9 mouse cellular contexts compared by ENCODE assay signal in genomic region chr3:88237556-88238194, GRCm38 (mm10). TPM values are rescaled to one million over a fixed set of nuclear protein-coding genes. Genes with fewer than 3 reads are reported as not detected.
DNase-seq lines count a peak whose midpoint lies in the region; ATAC-seq and TF ChIP-seq lines count a peak whose summit lies in the region.
"Had no signal": no experiment of that assay in that cellular context is flagged by ENCODE, and none has a peak within 500 bp of the region (broad histone marks: within the 10 kb centered on the region; RNA-seq: fewer than 3 reads in every experiment).

No protein-coding gene starts in this region.

- dilution Hi-C loops in CH12.LX (cut with MboI; ENCODE audit: extremely low pct_ligation_motif_present, extremely low pct_unique_long_range_greater_than_20kb, low sequenced_read_pairs) = no loop called here

- ATAC-seq in megakaryocyte, adult 5-6 weeks (ENCODE audit: poor library complexity, severe bottlenecking) = peak; percentile 76
- no peak for ATAC-seq in stomach, embryonic 15.5 days (ENCODE audit: insufficient read depth, low FRiP score, low read depth)

- H3K27ac ChIP-seq in CH12.LX (ENCODE audit: insufficient read depth, low read depth) = no peak overlapping the region
- H3K27ac ChIP-seq in stomach, embryonic 15.5 days = no peak overlapping the region
- H3K27ac ChIP-seq: embryonic facial prominence, embryonic 12.5 days; limb, embryonic 12.5 days had no signal

- no peak for TF ChIP-seq EP300 in CH12.LX (IDR thresholded peaks at IDR 0.05; ENCODE audit: low read length)

- no peak overlapping the region for H3K4me2 ChIP-seq in CH12.LX (ENCODE audit: insufficient read depth, low read depth, poor library complexity, severe bottlenecking)
- H3K4me2 ChIP-seq in stomach, embryonic 15.5 days = peak overlapping the region; percentile 19; the same call in 1 of the 2 replicates
- H3K4me2 ChIP-seq: embryonic facial prominence, embryonic 12.5 days; limb, embryonic 12.5 days had no signal

- no peak for TF ChIP-seq POLR2A in CH12.LX (IDR thresholded peaks at IDR 0.05; ENCODE audit: low read depth, low read length)

- no peaks in the 10 kb centered on the region for H3K9me3 ChIP-seq in CH12.LX (replicated peaks; ENCODE audit: low read length)
- H3K9me3 ChIP-seq in stomach, embryonic 15.5 days = no peaks in the 10 kb centered on the region
- H3K9me3 ChIP-seq: embryonic facial prominence, embryonic 12.5 days; limb, embryonic 12.5 days had no signal

- no peak overlapping the region for H3K9ac ChIP-seq in CH12.LX (ENCODE audit: insufficient read depth, low read depth)
- H3K9ac ChIP-seq in stomach, embryonic 15.5 days = no peak overlapping the region
- H3K9ac ChIP-seq: embryonic facial prominence, embryonic 12.5 days; limb, embryonic 12.5 days had no signal

- TF ChIP-seq RAD21 in CH12.LX (IDR thresholded peaks at IDR 0.05; ENCODE audit: low read depth, low read length) = no peak; the same call in 1 of the 2 replicates

- H3K79me2 ChIP-seq in CH12.LX (replicated peaks; ENCODE audit: control insufficient read depth, extremely low read depth, insufficient read depth, poor library complexity, severe bottlenecking) = no peaks in the 10 kb centered on the region

- no peaks in the 10 kb centered on the region for H3K36me3 ChIP-seq in CH12.LX (replicated peaks in 1 of 2; ENCODE audit: control insufficient read depth in 1 of 2, insufficient read depth in 1 of 2, low read length in 1 of 2)
- no peaks in the 10 kb centered on the region for H3K36me3 ChIP-seq in stomach, embryonic 15.5 days
- H3K36me3 ChIP-seq: embryonic facial prominence, embryonic 12.5 days; limb, embryonic 12.5 days had no signal

- H3K4me3 ChIP-seq in CH12.LX (replicated peaks in 1 of 3; ENCODE audit: low read depth in 2 of 3, low read length in 2 of 3, poor library complexity in 1 of 3) = no peak overlapping the region
- H3K4me3 ChIP-seq in stomach, embryonic 15.5 days (replicated peaks) = no peak overlapping the region
- H3K4me3 ChIP-seq: embryonic facial prominence, embryonic 12.5 days; limb, embryonic 12.5 days had no signal

- TF ChIP-seq CTCF in CH12.LX (conservative IDR thresholded peaks at IDR 0.05 in 1 of 2, IDR thresholded peaks at IDR 0.05 in 1 of 2; ENCODE audit: low read depth in 2 of 2, low read length in 2 of 2) = peak; percentile 38 to 60

- in situ Hi-C loops in CH12.LX (cut with MboI; ENCODE audit: low pct_ligation_motif_present, low pct_unique_long_range_greater_than_20kb, low sequenced_read_pairs) = no loop called here

- DNase-seq in 416B (ENCODE audit: low read depth) (peak; percentile 59), CH12.LX (ENCODE audit: extremely low read depth) (peak; percentile 31)
- DNase-seq in cerebellum, postnatal 14 days = peak; percentile 76 to 81
- peak; percentile 68 for DNase-seq in induced T-regulatory cell, adult 2 months (ENCODE audit: low read depth)
- no peak for DNase-seq in layer of hippocampus, adult 18-20 months (ENCODE audit: low spot score in 2 of 2)

- H3K27me3 ChIP-seq in CH12.LX (replicated peaks) = peaks cover 59% of the 10 kb centered on the region
- H3K27me3 ChIP-seq in stomach, embryonic 15.5 days (replicated peaks) = peaks cover 62% of the 10 kb centered on the region

- 9% methylated on average over 10 of the region's 10 CpGs for WGBS in stomach, embryonic 15.5 days

- H3K4me1 ChIP-seq in CH12.LX (ENCODE audit: control insufficient read depth in 1 of 2, insufficient read depth in 2 of 2) = peaks cover 14 to 41% of the 10 kb centered on the region in 2 experiments
- H3K4me1 ChIP-seq in stomach, embryonic 15.5 days = 0 out of 2 replicates have a peak, but pooled peaks cover 4% of the 10 kb centered on the region
- H3K4me1 ChIP-seq: embryonic facial prominence, embryonic 12.5 days had no signal

TF ChIP-seq in CH12.LX, 34 proteins besides CTCF, POLR2A, EP300 and RAD21:
- TF ChIP-seq E2F4 (IDR thresholded peaks at IDR 0.05; ENCODE audit: insufficient replicate concordance, low read depth, low read length) (no peak), SMC3 (IDR thresholded peaks at IDR 0.05; ENCODE audit: low read depth, low read length) (peak; percentile 55), USF2 (conservative IDR thresholded peaks at IDR 0.05; ENCODE audit: low read depth, low read length) (no peak)

RNA-seq across cellular contexts. Expression of gene Rhbg, which starts 16.8 kb away (rescaled TPM):
- total RNA-seq in CH12.LX (2012; rRNA removed) = 0.08 TPM in 1 of 2 replicates, not detected in the other
- total RNA-seq in CH12.LX (2014; rRNA removed) = not detected in 2 replicates
- not detected in 2 replicates for polyA plus RNA-seq in CH12.LX (2012; ENCODE audit: insufficient read length, low read depth)
- not detected in 2 replicates for total RNA-seq in megakaryocyte, adult 5-6 weeks (2015)
- total RNA-seq in megakaryocyte, adult 5-6 weeks (2017) = not detected in 2 replicates
- 4.2 and 8.2 TPM in 2 replicates for polyA plus RNA-seq in stomach, embryonic 15.5 days (2015; fragmentation: Nextera tagmentation; extraction: Ambion mirVana)
- not detected for total RNA-seq in layer of hippocampus, adult 18-20 months (2021)

RNA-seq across cellular contexts. Expression of gene Gm38392, which starts 49.3 kb away (rescaled TPM):
- 0.08 TPM in 1 of 2 replicates, not detected in the other for total RNA-seq in CH12.LX (2012; rRNA removed)
- total RNA-seq in CH12.LX (2014; rRNA removed) = not detected in 2 replicates
- not detected in 2 replicates for polyA plus RNA-seq in CH12.LX (2012; ENCODE audit: insufficient read length, low read depth)
- total RNA-seq in megakaryocyte, adult 5-6 weeks (2015) = not detected in 2 replicates
- total RNA-seq in megakaryocyte, adult 5-6 weeks (2017) = not detected in 2 replicates
- polyA plus RNA-seq in stomach, embryonic 15.5 days (2015; fragmentation: Nextera tagmentation; extraction: Ambion mirVana) = 0.35 and 1.4 TPM in 2 replicates
- under 1 TPM; 0.52 to 0.71 TPM for total RNA-seq in layer of hippocampus, adult 18-20 months (2021)
- polyA plus RNA-seq: embryonic facial prominence, embryonic 12.5 days had no signal

RNA-seq across cellular contexts. Expression of gene Tsacc, which starts 59.1 kb away (rescaled TPM):
- total RNA-seq in CH12.LX (2012; rRNA removed) (9.3 and 9.5 TPM in 2 replicates), CH12.LX (2014; rRNA removed) (4.4 and 6.7 TPM in 2 replicates)
- 9.1 and 11.3 TPM in 2 replicates for polyA plus RNA-seq in CH12.LX (2012; ENCODE audit: insufficient read length, low read depth)
- 2.8 and 6.6 TPM in 2 replicates for total RNA-seq in megakaryocyte, adult 5-6 weeks (2015)
- 0.95 and 3.5 TPM in 2 replicates for total RNA-seq in megakaryocyte, adult 5-6 weeks (2017)
- 13.4 and 14.0 TPM in 2 replicates for polyA plus RNA-seq in stomach, embryonic 15.5 days (2015; fragmentation: Nextera tagmentation; extraction: Ambion mirVana)
- total RNA-seq in layer of hippocampus, adult 18-20 months (2021) = 1 to 10 TPM; 2.7 to 3.9 TPM

RNA-seq across cellular contexts. Expression of gene Cct3, which starts 59.2 kb away (rescaled TPM):
- total RNA-seq in CH12.LX (2012; rRNA removed) = 755 and 1,009 TPM in 2 replicates
- total RNA-seq in CH12.LX (2014; rRNA removed) = 742 and 817 TPM in 2 replicates
- polyA plus RNA-seq in CH12.LX (2012; ENCODE audit: insufficient read length, low read depth) = 546 and 579 TPM in 2 replicates
- 153 and 179 TPM in 2 replicates for total RNA-seq in megakaryocyte, adult 5-6 weeks (2015)
- total RNA-seq in megakaryocyte, adult 5-6 weeks (2017) = 90.2 and 91.2 TPM in 2 replicates
- polyA plus RNA-seq in stomach, embryonic 15.5 days (2015; fragmentation: Nextera tagmentation; extraction: Ambion mirVana) = 451 and 489 TPM in 2 replicates
- total RNA-seq in layer of hippocampus, adult 18-20 months (2021) = 100 to 1,000 TPM; 186 to 189 TPM

Comparison
In these comparisons a context has a peak if more than half of its experiments do, and no peak if none do; other contexts are left out.
1. DNase-seq: peak in 416B (single experiment), CH12.LX (single experiment), cerebellum, postnatal 14 days (2 of 2) and induced T-regulatory cell, adult 2 months (single experiment); none in layer of hippocampus, adult 18-20 months (0 of 2).